Mouse (Mus musculus): ENCODE measurements around the gene Exosc8.

DNA sequence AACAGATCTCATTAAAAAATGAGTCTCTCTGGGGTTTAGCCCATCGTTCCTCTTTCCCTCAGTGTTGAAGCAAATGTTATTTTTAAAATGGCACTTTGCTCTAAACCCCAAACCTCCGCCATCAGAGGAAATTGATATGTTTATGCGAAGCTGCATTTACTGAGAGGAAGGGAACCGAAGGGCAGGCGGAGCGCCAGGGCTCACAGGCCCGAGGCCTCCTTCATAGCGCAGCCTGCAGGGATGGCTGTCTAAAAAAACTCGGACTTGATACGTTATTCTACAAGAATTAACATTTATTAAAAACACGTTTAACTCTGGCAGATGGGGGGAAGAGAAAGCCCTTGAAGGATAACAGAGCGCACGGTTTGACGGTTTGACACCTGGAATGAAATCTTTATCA lies 30.8 kb upstream of the Exosc8 start:
- TF ChIP-seq CTCF (IDR thresholded peaks at IDR 0.05; ENCODE audit: extremely low read depth, insufficient read depth, insufficient read length, insufficient replicate concordance) (no peak), POLR2A (IDR thresholded peaks at IDR 0.05; ENCODE audit: low read depth, low read length) (no peak)

Measured in spleen, adult 2 months (tissue).